Mouse (Mus musculus) midbrain, embryonic 16.5 days (tissue): ENCODE results near the gene Olfr49. TPM values are rescaled to one million over a fixed set of nuclear protein-coding genes. Genes with fewer than 3 reads are reported as not detected.
A peak's percentile ranks its signal among the peaks of the same experiment; 100 is the strongest.

ENCODE experiments used
- ATAC-seq: fragments of 200-750 bp; cut with Nextera tagmentation; 2 replicates; pipeline ENCODE4 v1.8.0; 2017; ENCODE audit warnings: moderate TSS enrichment
- H3K27ac ChIP-seq: fragments of 300-500 bp; sonication (generic); 2 replicates; pipeline ENCODE4 v1.5.1; 2014; ENCODE audit warnings: mild to moderate bottlenecking, low read length, mixed read lengths
- H3K27me3 ChIP-seq: fragments of 300-500 bp; sonication (generic); 2 replicates; pipeline ENCODE4 v1.6.1; 2014; ENCODE audit warnings: low read depth, low read length, mixed read lengths; ENCODE audit not compliant: control insufficient read depth, insufficient read depth
- H3K36me3 ChIP-seq: fragments of 300-500 bp; sonication (generic); 2 replicates; pipeline ENCODE4 v1.6.1; 2014; ENCODE audit warnings: mild to moderate bottlenecking, low read length, moderate library complexity, mixed read lengths; ENCODE audit not compliant: control insufficient read depth, insufficient read depth
- H3K4me1 ChIP-seq: fragments of 300-500 bp; sonication (generic); 2 replicates; pipeline ENCODE4 v1.6.1; 2014; ENCODE audit warnings: mild to moderate bottlenecking, low read length, mixed read lengths; ENCODE audit not compliant: control insufficient read depth, insufficient read depth
- H3K4me2 ChIP-seq: fragments of 300-500 bp; sonication (generic); 2 replicates; pipeline ENCODE4 v1.6.1; 2014; ENCODE audit warnings: mild to moderate bottlenecking, low read length, mixed read lengths
- H3K4me3 ChIP-seq: fragments of 300-500 bp; sonication (generic); 2 replicates; pipeline ENCODE4 v1.5.1; 2014; ENCODE audit warnings: low read depth, mild to moderate bottlenecking, low read length, moderate library complexity, mixed read lengths
- H3K9ac ChIP-seq: fragments of 300-500 bp; sonication (generic); 2 replicates; pipeline ENCODE4 v1.6.1; 2014; ENCODE audit warnings: low read depth, low read length, mixed read lengths
- H3K9me3 ChIP-seq: fragments of 300-500 bp; sonication (generic); replicated peaks from 2 replicates; pipeline ENCODE4 v1.6.1; 2014; ENCODE audit warnings: mild to moderate bottlenecking, low read length, mixed read lengths; ENCODE audit not compliant: control insufficient read depth, poor library complexity, severe bottlenecking
- WGBS: fragments of 180-500 bp; shearing (Covaris S2); extraction: QIAGEN DNeasy Blood & Tissue Kit; methylation state at CpG from one replicate; pipeline ENCODE4 v1.1.7; 2014; 5-methylcytosine and 5-hydroxymethylcytosine counted together
- polyA plus RNA-seq: library from polyadenylated mRNA; unstranded; fragments of >200 nt; fragmentation: Nextera tagmentation; extraction: Ambion mirVana; gene quantifications from 2 replicates; pipeline ENCODE4 v1.2.1, GENCODE M21; 2015

Gene Olfr49
- polyA plus RNA-seq, 1 experiment from 2014 or later, result not detected

GRCm38 (mm10) chr14:54311763-54312162, 27.0 kb upstream of the Olfr49 start:
- peaks cover 2% of the 10 kb centered on the region; the same call in 1 of the 2 replicates for H3K4me1 ChIP-seq
- H3K4me3 ChIP-seq, result no peak overlapping the region
- ATAC-seq, result 0 out of 2 replicates have a peak, but pooled peaks have one; percentile 28
- 22% methylated on average over 3 of the region's 3 CpGs for WGBS
- no peaks in the 10 kb centered on the region for H3K27me3 ChIP-seq
- no peak overlapping the region for H3K27ac ChIP-seq
- no peaks in the 10 kb centered on the region for H3K9me3 ChIP-seq
- H3K36me3 ChIP-seq, result no peaks in the 10 kb centered on the region
- no peak overlapping the region for H3K9ac ChIP-seq
- H3K4me2 ChIP-seq, result no peak overlapping the region

GRCm38 (mm10) chr14:54300676-54301075, 15.9 kb upstream of the Olfr49 start:
- peaks cover 3% of the 10 kb centered on the region; the same call in 1 of the 2 replicates for H3K9me3 ChIP-seq
- no peaks in the 10 kb centered on the region for H3K4me1 ChIP-seq
- no peak overlapping the region for H3K27ac ChIP-seq
- no peaks in the 10 kb centered on the region for H3K27me3 ChIP-seq
- no peak overlapping the region for H3K4me2 ChIP-seq
- no peaks in the 10 kb centered on the region for H3K36me3 ChIP-seq
- no peak overlapping the region for H3K9ac ChIP-seq
- no peak for ATAC-seq
- 84% methylated on average over 3 of the region's 3 CpGs for WGBS
- H3K4me3 ChIP-seq, result no peak overlapping the region

GRCm38 (mm10) chr14:54300136-54300535, 15.4 kb upstream of the Olfr49 start:
- Histone ChIP-seq H3K36me3 (no peaks in the 10 kb centered on the region), H3K4me2 (no peak overlapping the region), H3K27ac (no peak overlapping the region), H3K27me3 (no peaks in the 10 kb centered on the region), H3K9ac (no peak overlapping the region), H3K4me3 (no peak overlapping the region), H3K9me3 (peaks cover 3% of the 10 kb centered on the region; the same call in 1 of the 2 replicates), H3K4me1 (no peaks in the 10 kb centered on the region)
- 82% methylated on average over 5 of the region's 5 CpGs for WGBS
- ATAC-seq, result no peak

GRCm38 (mm10) chr14:54276446-54276845, 8.3 kb downstream of the Olfr49 start:
- no peak overlapping the region for H3K4me2 ChIP-seq
- H3K36me3 ChIP-seq, result no peaks in the 10 kb centered on the region
- no peak overlapping the region for H3K9ac ChIP-seq
- WGBS, result 95% methylated on average over 2 of the region's 2 CpGs
- ATAC-seq, result no peak
- H3K27me3 ChIP-seq, result no peaks in the 10 kb centered on the region
- H3K4me1 ChIP-seq, result no peaks in the 10 kb centered on the region
- no peaks in the 10 kb centered on the region for H3K9me3 ChIP-seq
- no peak overlapping the region for H3K27ac ChIP-seq
- H3K4me3 ChIP-seq, result no peak overlapping the region

- Histone ChIP-seq H3K4me3 (no peak overlapping the region), H3K27me3 (no peaks in the 10 kb centered on the region), H3K9ac (no peak overlapping the region), H3K36me3 (no peaks in the 10 kb centered on the region; the same call in 1 of the 2 replicates), H3K9me3 (no peaks in the 10 kb centered on the region), H3K4me2 (no peak overlapping the region), H3K4me1 (no peaks in the 10 kb centered on the region), H3K27ac (no peak overlapping the region)
- ATAC-seq, result no peak
- WGBS, result 93% methylated on average over 3 of the region's 3 CpGs
Observed at GRCm38 (mm10) chr14:54272696-54273095, 12.0 kb downstream of the Olfr49 start.

- WGBS, result 65% methylated on average over 3 of the region's 3 CpGs
- no peaks in the 10 kb centered on the region for H3K27me3 ChIP-seq
- no peaks in the 10 kb centered on the region for H3K9me3 ChIP-seq
- H3K4me2 ChIP-seq, result no peak overlapping the region
- H3K36me3 ChIP-seq, result no peaks in the 10 kb centered on the region; the same call in 1 of the 2 replicates
- H3K4me1 ChIP-seq, result no peaks in the 10 kb centered on the region
- H3K27ac ChIP-seq, result no peak overlapping the region
- ATAC-seq, result no peak
- H3K9ac ChIP-seq, result no peak overlapping the region
- H3K4me3 ChIP-seq, result no peak overlapping the region
Observed at GRCm38 (mm10) chr14:54271976-54272606, 12.6 kb downstream of the Olfr49 start.

- no peak overlapping the region for H3K4me3 ChIP-seq
- H3K27ac ChIP-seq, result no peak overlapping the region
- no peaks in the 10 kb centered on the region for H3K9me3 ChIP-seq
- no peak overlapping the region for H3K4me2 ChIP-seq
- ATAC-seq, result no peak
- H3K4me1 ChIP-seq, result no peaks in the 10 kb centered on the region
- H3K9ac ChIP-seq, result no peak overlapping the region
- 88% methylated on average over 3 of the region's 3 CpGs for WGBS
- no peaks in the 10 kb centered on the region; the same call in 1 of the 2 replicates for H3K36me3 ChIP-seq
- H3K27me3 ChIP-seq, result no peaks in the 10 kb centered on the region
Observed at GRCm38 (mm10) chr14:54270413-54270812, 14.3 kb downstream of the Olfr49 start.

- Histone ChIP-seq H3K4me1 (no peaks in the 10 kb centered on the region), H3K27ac (no peak overlapping the region), H3K4me2 (no peak overlapping the region), H3K27me3 (no peaks in the 10 kb centered on the region), H3K9ac (no peak overlapping the region), H3K36me3 (no peaks in the 10 kb centered on the region; the same call in 1 of the 2 replicates), H3K4me3 (no peak overlapping the region), H3K9me3 (no peaks in the 10 kb centered on the region)
- 97% methylated on average over 3 of the region's 3 CpGs for WGBS
- no peak for ATAC-seq
Observed at GRCm38 (mm10) chr14:54269566-54269965, 15.2 kb downstream of the Olfr49 start.

- Histone ChIP-seq H3K27me3 (no peaks in the 10 kb centered on the region), H3K4me2 (no peak overlapping the region), H3K9me3 (no peaks in the 10 kb centered on the region), H3K4me1 (no peaks in the 10 kb centered on the region), H3K36me3 (no peaks in the 10 kb centered on the region; the same call in 1 of the 2 replicates), H3K9ac (no peak overlapping the region), H3K27ac (no peak overlapping the region), H3K4me3 (no peak overlapping the region)
- no peak for ATAC-seq
- 91% methylated on average over 10 of the region's 10 CpGs for WGBS
Observed at GRCm38 (mm10) chr14:54267966-54268365, 16.8 kb downstream of the Olfr49 start.
